Mouse (Mus musculus): Measurements from ENCODE around the gene Spryd3. TPM values are rescaled to one million over a fixed set of nuclear protein-coding genes. Genes with fewer than 3 reads are reported as not detected.
"Not testable (repeated sequence)": the region's sequence is repeated elsewhere in the genome, so short reads cannot be mapped to it uniquely, and the experiment has no call there.

Spryd3 gene
- polyA plus RNA-seq, 1 experiment from 2014 or later: 20.9 TPM

DNA sequence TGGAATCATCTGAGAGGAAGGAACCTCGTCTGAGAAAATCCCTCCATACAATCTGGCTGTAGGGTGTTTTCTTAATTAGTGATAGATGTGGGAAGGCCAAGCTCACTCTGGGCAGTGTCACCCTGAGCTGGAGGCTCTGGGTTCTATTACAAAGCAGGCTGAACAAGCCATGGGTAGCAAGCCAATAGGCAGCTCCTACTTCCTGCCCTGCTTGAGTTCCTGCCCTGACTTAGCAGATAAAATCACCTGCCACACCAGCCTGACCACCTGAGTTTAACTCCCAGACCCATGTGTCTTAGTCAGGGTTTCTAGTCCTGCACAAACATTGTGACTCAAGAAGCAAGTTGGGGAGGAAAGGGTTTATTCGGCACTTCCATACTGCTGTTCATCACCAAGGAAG is 33.0 kb upstream of the Spryd3 start:
- no peak for ATAC-seq
- H3K9ac ChIP-seq (ENCODE audit: low read length): no peak overlapping the region
- no peak overlapping the region for H3K27ac ChIP-seq (ENCODE audit: low read depth, low read length)

DNA sequence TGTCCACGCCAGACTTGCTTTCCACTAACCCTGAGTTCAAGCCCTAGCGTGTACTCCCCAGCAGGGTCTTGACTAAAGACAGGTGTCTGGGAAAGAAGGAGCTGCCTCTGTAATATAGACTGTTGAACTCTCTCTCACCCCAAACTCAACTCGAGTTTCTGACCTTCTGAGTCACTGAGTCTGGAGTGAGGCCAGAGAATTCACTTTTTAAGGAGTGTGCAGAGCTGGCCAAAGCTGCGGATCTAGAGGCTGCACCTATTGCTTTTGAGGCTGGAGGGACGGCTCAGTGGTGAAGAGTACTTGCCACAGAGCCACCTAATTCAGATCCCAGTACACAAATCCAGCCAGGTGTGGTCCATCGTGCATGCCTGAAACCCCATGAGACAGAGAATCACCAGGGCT is 31.6 kb upstream of the Spryd3 start:
- Histone ChIP-seq H3K4me3 (ENCODE audit: low read depth, low read length) (no peak overlapping the region), H3K27me3 (replicated peaks; ENCODE audit: control insufficient read depth, insufficient read depth, low read length) (no peaks in the 10 kb centered on the region), H3K9ac (ENCODE audit: low read length) (no peak overlapping the region), H3K27ac (ENCODE audit: low read depth, low read length) (no peak overlapping the region), H3K9me3 (replicated peaks; ENCODE audit: control insufficient read depth, low read length) (no peaks in the 10 kb centered on the region), H3K4me1 (ENCODE audit: control insufficient read depth, insufficient read depth, low read length) (no peaks in the 10 kb centered on the region), H3K36me3 (ENCODE audit: control insufficient read depth, insufficient read depth, low read length) (no peaks in the 10 kb centered on the region), H3K4me2 (ENCODE audit: low read length) (no peak overlapping the region)
- DNase-seq (ENCODE audit: low spot score): no peak
- 72% methylated on average over 6 of the region's 6 CpGs for WGBS
- ATAC-seq: no peak

More for the DNA sequence above, 33.0 kb upstream of the Spryd3 start:
- no peaks in the 10 kb centered on the region for H3K36me3 ChIP-seq (ENCODE audit: control insufficient read depth, insufficient read depth, low read length)
- WGBS: 63% methylated on average over 2 of the region's 2 CpGs
- peaks cover under 1% of the 10 kb centered on the region; the same call in 1 of the 2 replicates for H3K9me3 ChIP-seq (replicated peaks; ENCODE audit: control insufficient read depth, low read length)
- no peak for DNase-seq (ENCODE audit: low spot score)
- H3K4me1 ChIP-seq (ENCODE audit: control insufficient read depth, insufficient read depth, low read length): no peaks in the 10 kb centered on the region
- no peaks in the 10 kb centered on the region for H3K27me3 ChIP-seq (replicated peaks; ENCODE audit: control insufficient read depth, insufficient read depth, low read length)
- no peak overlapping the region for H3K4me3 ChIP-seq (ENCODE audit: low read depth, low read length)
- H3K4me2 ChIP-seq (ENCODE audit: low read length): no peak overlapping the region

DNA sequence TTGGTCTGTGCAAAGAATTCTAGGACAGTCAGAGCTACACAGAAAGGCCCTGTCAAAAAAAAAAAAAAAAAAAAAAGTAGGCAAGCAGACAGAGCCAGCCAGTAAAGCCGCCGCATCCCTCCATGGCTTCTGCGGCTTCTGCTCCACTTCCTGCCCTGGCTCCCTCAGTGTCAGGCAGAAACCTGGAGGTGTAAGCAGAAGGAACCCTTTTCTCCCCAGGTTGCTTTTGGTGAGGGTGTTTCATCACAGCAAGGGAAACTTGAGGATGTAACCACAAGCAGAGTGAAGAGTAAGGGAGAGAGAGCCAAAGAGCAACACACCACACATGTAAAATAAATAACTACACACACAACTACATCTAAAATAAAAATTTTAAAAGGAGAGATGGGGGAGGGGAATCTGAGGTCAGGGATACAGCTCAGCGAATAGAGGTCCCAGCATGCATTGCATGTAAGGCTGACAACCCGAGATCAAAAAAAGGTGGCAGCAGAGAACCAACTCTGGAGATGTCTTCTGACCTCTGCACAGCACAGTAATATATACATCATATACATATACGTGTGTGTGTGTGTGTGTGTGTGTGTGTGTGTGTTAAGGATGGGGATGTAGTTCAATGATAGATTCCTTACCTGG is 29.6 kb upstream of the Spryd3 start:
- Histone ChIP-seq H3K4me3 (ENCODE audit: low read depth, low read length) (no peak overlapping the region), H3K9ac (ENCODE audit: low read length) (no peak overlapping the region), H3K4me2 (ENCODE audit: low read length) (no peak overlapping the region), H3K9me3 (replicated peaks; ENCODE audit: control insufficient read depth, low read length) (no peaks in the 10 kb centered on the region), H3K36me3 (ENCODE audit: control insufficient read depth, insufficient read depth, low read length) (no peaks in the 10 kb centered on the region), H3K27me3 (replicated peaks; ENCODE audit: control insufficient read depth, insufficient read depth, low read length) (no peaks in the 10 kb centered on the region), H3K27ac (ENCODE audit: low read depth, low read length) (no peak overlapping the region), H3K4me1 (ENCODE audit: control insufficient read depth, insufficient read depth, low read length) (no peaks in the 10 kb centered on the region)
- DNase-seq (ENCODE audit: low spot score): no peak
- WGBS: 59% methylated on average over 6 of the region's 6 CpGs
- no peak for ATAC-seq

DNA sequence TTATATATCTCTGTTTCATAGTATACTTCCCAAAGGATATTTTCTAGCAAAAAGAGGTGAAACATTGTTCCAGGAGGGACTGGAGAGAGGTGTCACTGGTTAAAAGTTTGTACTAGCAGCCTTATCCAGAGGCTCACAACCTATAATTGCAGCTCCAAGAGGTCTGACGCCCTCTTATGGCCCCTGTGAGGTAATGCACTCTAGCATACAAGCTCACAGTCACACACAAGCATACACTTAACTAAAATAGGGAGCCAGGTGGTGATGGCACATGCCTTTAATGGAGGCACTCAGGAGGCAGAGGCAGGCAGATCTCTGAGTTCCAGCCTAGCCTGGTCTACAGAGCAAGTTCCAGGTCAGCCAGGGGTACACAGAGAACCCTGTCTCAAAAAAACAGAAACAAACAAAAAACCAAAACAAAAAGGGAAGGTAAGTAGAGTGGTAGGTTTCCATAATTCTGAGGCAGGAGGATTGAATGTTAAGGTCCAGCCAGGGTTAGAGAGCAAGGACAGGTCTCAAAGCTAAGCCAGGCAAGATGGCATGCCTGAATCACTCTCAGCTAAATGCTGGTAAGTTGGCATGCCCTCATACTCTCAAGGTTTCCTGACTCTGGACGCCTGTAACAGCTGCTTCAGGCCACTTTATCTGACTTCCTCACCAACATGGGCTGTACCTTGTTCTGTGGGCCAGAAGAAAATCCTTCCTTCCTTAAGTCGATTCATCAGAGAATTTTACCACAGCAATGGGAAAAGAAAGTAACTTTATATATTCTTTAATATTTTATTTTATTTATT is 28.1 kb upstream of the Spryd3 start:
- 58% methylated on average over 3 of the region's 3 CpGs for WGBS
- H3K27ac ChIP-seq (ENCODE audit: low read depth, low read length): no peak overlapping the region
- H3K36me3 ChIP-seq (ENCODE audit: control insufficient read depth, insufficient read depth, low read length): no peaks in the 10 kb centered on the region
- no peak overlapping the region for H3K4me2 ChIP-seq (ENCODE audit: low read length)
- no peaks in the 10 kb centered on the region for H3K27me3 ChIP-seq (replicated peaks; ENCODE audit: control insufficient read depth, insufficient read depth, low read length)
- DNase-seq (ENCODE audit: low spot score) (no peak), ATAC-seq (no peak)
- no peaks in the 10 kb centered on the region for H3K4me1 ChIP-seq (ENCODE audit: control insufficient read depth, insufficient read depth, low read length)
- no peak overlapping the region for H3K9ac ChIP-seq (ENCODE audit: low read length)
- H3K4me3 ChIP-seq (ENCODE audit: low read depth, low read length): no peak overlapping the region
- H3K9me3 ChIP-seq (replicated peaks; ENCODE audit: control insufficient read depth, low read length): no peaks in the 10 kb centered on the region

DNA sequence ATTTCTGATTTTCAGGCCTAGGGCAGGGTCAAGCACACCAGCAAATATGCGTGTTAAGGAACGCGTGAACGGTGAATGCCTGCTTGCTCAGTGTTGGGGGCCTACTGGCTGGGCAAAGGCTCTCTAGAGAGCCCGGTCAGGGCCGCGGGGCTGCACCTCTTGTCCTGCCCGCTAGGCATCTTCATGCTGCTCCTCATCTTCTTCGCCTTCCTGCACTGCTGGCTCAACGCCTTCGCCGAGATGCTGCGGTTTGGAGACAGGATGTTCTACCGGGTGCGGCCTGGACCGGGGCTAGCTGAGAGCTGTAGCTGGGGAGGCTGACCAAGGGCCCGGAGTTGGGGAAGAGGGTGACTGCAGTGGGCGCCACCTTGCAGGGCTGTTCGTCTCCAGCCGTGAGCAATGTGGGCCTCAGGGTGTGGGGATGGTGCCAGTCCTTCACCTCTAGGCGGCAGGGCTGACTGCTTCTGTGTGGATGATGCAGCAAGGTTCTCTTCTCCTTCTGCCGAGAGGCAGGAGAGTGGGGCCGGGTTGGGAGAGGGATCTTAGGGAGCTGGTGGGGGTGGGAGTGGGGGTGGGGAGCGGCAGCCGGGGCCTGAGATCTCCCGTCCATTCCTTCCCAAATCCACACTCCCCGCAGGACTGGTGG is 24.5 kb upstream of the Spryd3 start:
- DNase-seq (ENCODE audit: low spot score): no peak
- ATAC-seq: no peak
- 0 out of 2 replicates have a peak, but pooled peaks cover 2% of the 10 kb centered on the region for H3K4me1 ChIP-seq (ENCODE audit: control insufficient read depth, insufficient read depth, low read length)
- H3K9me3 ChIP-seq (replicated peaks; ENCODE audit: control insufficient read depth, low read length): no peaks in the 10 kb centered on the region
- no peak overlapping the region for H3K4me2 ChIP-seq (ENCODE audit: low read length)
- no peak overlapping the region for H3K9ac ChIP-seq (ENCODE audit: low read length)
- H3K36me3 ChIP-seq (ENCODE audit: control insufficient read depth, insufficient read depth, low read length): no peaks in the 10 kb centered on the region
- WGBS: 68% methylated on average over 25 of the region's 27 CpGs
- no peaks in the 10 kb centered on the region for H3K27me3 ChIP-seq (replicated peaks; ENCODE audit: control insufficient read depth, insufficient read depth, low read length)
- H3K4me3 ChIP-seq (ENCODE audit: low read depth, low read length): no peak overlapping the region
- no peak overlapping the region for H3K27ac ChIP-seq (ENCODE audit: low read depth, low read length)

DNA sequence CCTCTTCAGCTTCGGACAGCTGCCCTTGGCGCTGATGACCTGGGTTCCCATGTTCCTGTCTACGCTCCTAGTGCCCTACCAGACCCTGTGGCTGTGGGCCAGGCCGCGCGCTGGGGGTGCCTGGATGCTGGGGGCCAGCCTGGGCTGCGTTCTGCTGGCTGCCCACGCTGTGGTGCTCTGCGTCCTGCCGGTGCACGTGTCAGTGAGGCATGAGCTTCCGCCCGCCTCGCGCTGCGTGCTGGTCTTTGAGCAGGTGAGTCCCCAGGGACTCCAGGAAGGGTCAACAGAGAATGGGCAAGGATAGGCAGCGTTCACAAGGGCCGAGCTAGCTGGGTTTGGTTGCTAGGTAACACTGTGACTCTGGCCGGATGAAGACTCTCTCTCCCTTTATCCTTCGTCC is 20.8 kb upstream of the Spryd3 start:
- H3K4me2 ChIP-seq (ENCODE audit: low read length): no peak overlapping the region
- H3K4me3 ChIP-seq (ENCODE audit: low read depth, low read length): no peak overlapping the region
- H3K27me3 ChIP-seq (replicated peaks; ENCODE audit: control insufficient read depth, insufficient read depth, low read length): no peaks in the 10 kb centered on the region
- 30% methylated on average over 20 of the region's 20 CpGs for WGBS
- no peaks in the 10 kb centered on the region for H3K36me3 ChIP-seq (ENCODE audit: control insufficient read depth, insufficient read depth, low read length)
- no peak overlapping the region for H3K27ac ChIP-seq (ENCODE audit: low read depth, low read length)
- peak; percentile 24 for DNase-seq (ENCODE audit: low spot score)
- H3K4me1 ChIP-seq (ENCODE audit: control insufficient read depth, insufficient read depth, low read length): 0 out of 2 replicates have a peak, but pooled peaks cover 2% of the 10 kb centered on the region
- ATAC-seq: peak; percentile 44; the same call in 1 of the 2 replicates
- no peaks in the 10 kb centered on the region for H3K9me3 ChIP-seq (replicated peaks; ENCODE audit: control insufficient read depth, low read length)
- H3K9ac ChIP-seq (ENCODE audit: low read length): no peak overlapping the region

- not testable (repeated sequence) for ATAC-seq; H3K9ac ChIP-seq (ENCODE audit: low read length); DNase-seq (ENCODE audit: low spot score); H3K36me3 ChIP-seq (ENCODE audit: control insufficient read depth, insufficient read depth, low read length); H3K27me3 ChIP-seq (replicated peaks; ENCODE audit: control insufficient read depth, insufficient read depth, low read length); H3K27ac ChIP-seq (ENCODE audit: low read depth, low read length); H3K4me2 ChIP-seq (ENCODE audit: low read length); H3K9me3 ChIP-seq (replicated peaks; ENCODE audit: control insufficient read depth, low read length); H3K4me1 ChIP-seq (ENCODE audit: control insufficient read depth, insufficient read depth, low read length); H3K4me3 ChIP-seq (ENCODE audit: low read depth, low read length)
- 92% methylated on average over 6 of the region's 6 CpGs for WGBS
Measured at GRCm38 (mm10) chr15:102155006-102155405, 19.0 kb upstream of the Spryd3 start.

GRCm38 (mm10) chr15:102152646-102153045 is 16.6 kb upstream of the Spryd3 start:
- 39% methylated on average over 4 of the region's 4 CpGs for whole genome bisulfite sequencing
- 0 out of 2 replicates have a peak, but pooled peaks cover 2% of the 10 kb centered on the region for H3K4me1 ChIP-seq (ENCODE audit: control insufficient read depth, insufficient read depth, low read length)

More at GRCm38 (mm10) chr15:102152646-102153045, 16.6 kb upstream of the Spryd3 start:
- no peak overlapping the region for H3K4me3 ChIP-seq (ENCODE audit: low read depth, low read length)
- H3K9me3 ChIP-seq (replicated peaks; ENCODE audit: control insufficient read depth, low read length): no peaks in the 10 kb centered on the region
- H3K27me3 ChIP-seq (replicated peaks; ENCODE audit: control insufficient read depth, insufficient read depth, low read length): no peaks in the 10 kb centered on the region
- ATAC-seq (no peak), DNase-seq (ENCODE audit: low spot score) (no peak)
- H3K4me2 ChIP-seq (ENCODE audit: low read length): no peak overlapping the region
- no peaks in the 10 kb centered on the region for H3K36me3 ChIP-seq (ENCODE audit: control insufficient read depth, insufficient read depth, low read length)
- no peak overlapping the region for H3K27ac ChIP-seq (ENCODE audit: low read depth, low read length)
- H3K9ac ChIP-seq (ENCODE audit: low read length): no peak overlapping the region

All from forebrain, embryonic 14.5 days (tissue).